ENCODE assay signal across 1 mouse cellular context in the genomic region with DNA sequence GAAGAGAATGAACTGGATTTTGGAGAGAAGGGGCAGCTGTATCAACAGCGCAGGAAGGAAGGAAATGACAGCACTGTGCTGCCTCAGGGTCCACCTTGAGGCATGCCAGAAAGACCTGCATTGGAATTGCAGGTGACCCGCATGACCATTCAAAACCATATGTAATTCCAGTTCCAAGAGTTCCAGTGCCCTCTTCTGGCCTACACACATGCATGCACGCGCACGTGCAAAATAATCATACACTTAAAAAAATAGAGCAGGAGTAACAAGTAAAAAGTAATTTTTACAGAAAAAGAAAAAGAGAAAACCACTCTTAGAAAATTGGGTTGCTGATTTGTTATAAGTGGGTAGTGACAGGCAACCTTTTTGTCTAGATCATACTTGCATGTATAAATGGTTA.
A peak's percentile ranks its signal among the peaks of the same experiment; 100 is the strongest.
TF ChIP-seq lines count a peak whose summit lies in the region.

No protein-coding gene starts in this region.

TF ChIP-seq in CH12.LX, 34 proteins besides CTCF, POLR2A, EP300 and RAD21:
- TF ChIP-seq CHD2 (IDR thresholded peaks at IDR 0.05; ENCODE audit: low read length) = no peak
- no peak for TF ChIP-seq MAZ (IDR thresholded peaks at IDR 0.05; ENCODE audit: low read depth, low read length)
- peak; percentile 40 for TF ChIP-seq SMC3 (IDR thresholded peaks at IDR 0.05; ENCODE audit: low read depth, low read length)
TF ChIP-seq in CH12.LX: peak in this region for 1.
